Mouse (Mus musculus) small intestine, adult 2 months (tissue): Measurements from ENCODE around the gene Loxl3.

Experiments
- CTCF ChIP-seq: fragments of 200-500 bp; IDR thresholded peaks from 2 replicates; pipeline ENCODE4 v1.5.1; 2012; ENCODE audit warnings: low read depth, mild to moderate bottlenecking, control low read depth, inconsistent platforms, low read length, moderate library complexity, mixed read lengths; ENCODE audit not compliant: insufficient replicate concordance, insufficient read length; ENCODE audit errors: extremely low read depth
- POLR2A ChIP-seq: fragments of 200-500 bp; IDR thresholded peaks from 2 replicates; pipeline ENCODE4 v1.6.1; 2012; ENCODE audit warnings: low read depth, mild to moderate bottlenecking, control low read depth, inconsistent platforms, low read length, moderate library complexity

GRCm38 (mm10) chr6:83098411-83098810, 64.4 kb downstream of the Loxl3 start:
- TF ChIP-seq CTCF (no peak), POLR2A (no peak)
